Mouse (Mus musculus): Measurements from ENCODE around the gene Rab5if.
A peak's percentile ranks its signal among the peaks of the same experiment; 100 is the strongest.
"Not testable (repeated sequence)": the region's sequence is repeated elsewhere in the genome, so short reads cannot be mapped to it uniquely, and the experiment has no call there.

The Rab5if gene

DNA sequence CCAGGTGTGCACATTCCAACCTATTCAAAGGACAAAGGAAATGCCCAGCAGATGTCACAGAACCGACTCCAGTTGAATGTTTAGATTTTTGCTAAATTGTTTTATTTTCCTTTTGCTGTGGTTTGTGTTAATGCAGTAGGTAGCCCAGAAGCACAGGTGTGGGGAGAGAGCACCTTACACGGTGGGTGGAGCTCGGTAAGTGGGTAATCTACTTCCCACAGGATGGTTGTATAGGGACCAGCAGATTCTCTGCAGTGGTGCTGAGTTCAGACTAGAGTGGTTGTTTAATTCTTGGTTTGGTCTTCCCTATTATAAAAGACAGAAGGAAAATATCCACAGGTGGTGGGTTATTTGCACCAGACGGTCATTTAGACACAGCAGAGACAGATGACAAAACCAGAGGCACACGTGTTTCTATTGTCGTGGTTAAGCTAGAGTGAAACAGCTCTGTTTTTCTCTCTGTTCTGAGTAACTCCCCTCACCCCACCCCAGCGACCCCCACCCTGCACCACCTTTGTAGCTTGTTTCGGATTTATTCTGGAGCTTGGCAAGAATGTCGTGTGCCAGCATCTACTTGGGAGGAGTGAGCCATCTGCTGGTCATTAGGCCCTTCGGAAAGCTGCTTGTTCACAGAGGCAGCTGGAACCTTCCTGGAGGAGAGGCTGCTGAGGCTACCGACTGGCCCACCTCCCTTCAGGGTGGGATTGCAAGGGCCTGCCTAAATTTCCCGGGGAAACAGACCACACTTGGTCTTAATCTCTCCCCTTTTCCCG, 8.7 kb upstream of the Rab5if start:
- DNase-seq (ENCODE audit: extremely low spot score, low spot score) = not testable (repeated sequence)

- DNase-seq (ENCODE audit: extremely low spot score, low spot score) = no peak
These were observed 6.6 kb upstream of the Rab5if start for GRCm38 (mm10) chr2:156856311-156856710.

DNA sequence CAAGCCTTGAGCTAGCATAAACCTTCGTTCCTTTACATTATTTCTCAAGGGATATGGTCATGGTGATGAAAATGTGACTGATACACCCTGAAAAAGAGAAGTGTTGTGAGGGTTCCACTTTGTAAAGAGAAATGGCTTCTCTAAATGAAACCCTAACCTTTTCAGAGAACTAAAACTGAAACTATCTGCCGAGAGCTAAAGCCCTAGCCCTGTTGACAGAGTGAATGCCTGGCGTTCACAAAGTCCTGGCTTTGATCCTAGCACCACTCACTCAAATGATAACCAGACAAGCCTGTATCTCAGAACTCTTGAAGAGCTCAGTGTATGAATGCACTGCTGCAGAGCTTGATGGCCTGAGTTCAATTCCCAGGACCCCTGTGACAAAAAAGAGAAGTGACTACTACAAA, 5.5 kb upstream of the Rab5if start:
- no peak for DNase-seq (ENCODE audit: extremely low spot score, low spot score)

- no peak for DNase-seq (ENCODE audit: extremely low spot score, low spot score)
These were observed 5.1 kb upstream of the Rab5if start, which contains the start of gene 4930518I15Rik for GRCm38 (mm10) chr2:156857835-156858234. Gene 4930518I15Rik, minus strand, starts transcription at chr2:156857946.

DNA sequence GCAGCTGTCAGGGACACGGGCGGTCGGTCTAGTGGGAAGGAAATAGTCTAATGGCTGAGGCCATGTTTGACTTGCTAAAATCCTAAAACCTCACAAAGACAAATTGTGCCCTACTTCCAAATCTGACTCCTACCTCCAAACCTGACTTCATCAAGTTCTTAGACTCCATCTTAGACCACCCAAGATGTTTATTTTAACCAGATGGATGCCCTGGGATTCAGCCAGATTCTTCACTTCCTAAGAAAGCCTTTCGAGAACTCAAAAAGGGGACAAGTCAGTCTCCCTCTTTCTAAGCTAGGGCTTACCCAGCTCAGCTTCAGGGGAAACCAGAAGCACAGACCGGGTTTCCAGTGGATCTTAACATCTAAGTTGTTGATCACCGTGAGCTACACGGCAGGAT, 4.3 kb upstream of the Rab5if start:
- no peak for DNase-seq (ENCODE audit: extremely low spot score, low spot score)

DNA sequence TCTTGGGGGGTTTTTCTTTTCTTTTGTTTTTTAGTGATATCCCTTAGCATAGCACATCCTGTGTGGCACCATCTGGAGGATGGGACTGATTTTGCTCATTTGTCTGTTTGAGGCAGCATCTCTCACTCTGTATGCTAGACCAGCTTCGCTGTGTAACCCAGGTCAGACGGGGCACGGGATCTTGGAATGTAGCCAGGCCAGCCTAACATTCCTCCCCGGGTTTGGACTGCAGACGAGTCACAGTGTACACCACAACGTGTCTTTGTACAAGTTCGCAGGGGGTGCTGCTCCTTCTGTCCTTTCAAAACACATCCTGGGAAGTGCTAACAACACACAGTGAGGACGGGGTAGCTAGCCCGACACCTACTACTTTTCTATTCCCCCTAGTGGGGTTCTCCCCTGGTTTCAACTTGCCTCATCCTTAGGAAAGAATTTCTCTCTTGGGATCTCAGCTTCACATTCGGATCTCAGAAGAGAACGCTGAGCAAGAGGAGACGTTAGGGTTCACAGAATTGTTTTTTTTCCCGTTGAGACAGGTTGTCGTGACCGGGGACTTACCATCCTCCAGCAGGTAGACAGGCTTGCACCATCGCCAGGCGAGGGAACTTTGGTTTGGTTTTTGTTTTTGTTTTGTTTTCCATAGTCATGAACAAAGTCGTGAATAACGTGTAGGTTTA, 749 bp upstream of the Rab5if start:
- DNase-seq (ENCODE audit: extremely low spot score, low spot score) = peak; percentile 56

GRCm38 (mm10) chr2:156863487-156864160, 696 bp downstream of the Rab5if start:
- DNase-seq (ENCODE audit: extremely low spot score, low spot score) = peak; percentile 14

DNA sequence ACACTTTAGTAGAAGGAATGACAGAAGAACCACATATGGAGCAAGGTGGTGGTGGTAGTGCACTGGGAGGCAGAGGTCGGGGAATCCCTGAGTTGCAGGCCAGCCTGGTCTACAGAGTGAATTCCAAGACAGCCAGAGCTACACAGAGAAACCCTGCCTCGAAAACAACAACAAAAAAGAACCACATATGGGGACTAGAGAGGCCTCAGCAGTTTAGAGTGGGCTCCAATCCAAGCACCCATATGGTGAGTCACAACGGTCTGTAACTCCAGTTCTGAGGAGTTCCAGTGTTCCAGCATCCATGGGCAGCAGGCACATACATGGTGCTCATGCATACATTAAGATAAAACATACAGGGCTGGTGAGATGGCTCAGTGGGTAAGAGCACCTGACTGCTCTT, 1.6 kb downstream of the Rab5if start:
- DNase-seq (ENCODE audit: extremely low spot score, low spot score) = no peak

GRCm38 (mm10) chr2:156868994-156869393, 6.1 kb downstream of the Rab5if start:
- DNase-seq (ENCODE audit: extremely low spot score, low spot score) = no peak

DNA sequence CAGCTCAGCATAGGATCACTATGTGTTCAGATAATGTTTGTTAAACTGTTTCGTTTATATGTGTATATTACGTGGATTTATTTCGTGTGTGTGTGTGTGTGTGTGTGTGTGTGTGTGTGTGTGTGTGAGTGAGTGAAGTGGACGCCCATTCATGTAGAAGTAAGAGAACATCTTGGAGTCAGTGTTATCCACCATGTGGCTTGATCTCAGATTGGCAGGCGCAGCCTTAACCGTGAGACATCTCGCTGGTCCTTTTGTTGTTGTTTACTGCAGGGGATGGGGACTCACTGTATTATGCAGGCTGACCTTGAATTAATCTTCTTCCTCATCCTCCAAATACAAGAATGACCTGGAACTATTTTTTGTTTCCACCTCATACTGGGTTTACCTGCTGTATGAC, 6.6 kb downstream of the Rab5if start:
- DNase-seq (ENCODE audit: extremely low spot score, low spot score) = no peak

DNA sequence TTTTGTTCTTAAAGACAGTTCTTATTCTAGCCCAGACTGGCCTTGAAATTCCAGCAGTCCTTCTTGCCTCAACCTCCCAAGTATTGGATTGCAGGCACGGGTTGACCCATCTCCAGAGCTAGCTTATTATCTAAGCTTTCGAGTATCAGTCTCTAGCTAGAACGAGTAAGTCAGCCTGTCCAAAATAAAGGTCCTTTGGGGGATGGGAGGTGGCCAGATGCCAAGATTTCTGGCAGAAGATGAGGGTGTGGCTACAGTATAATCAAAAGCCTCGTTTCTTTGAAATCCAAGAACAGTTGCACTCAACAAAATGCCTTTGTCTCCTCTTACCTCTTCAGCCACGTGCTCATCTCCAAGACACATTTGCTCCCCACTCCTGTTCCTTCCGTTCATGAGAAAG, 7.6 kb downstream of the Rab5if start:
- no peak for DNase-seq (ENCODE audit: extremely low spot score, low spot score)

DNA sequence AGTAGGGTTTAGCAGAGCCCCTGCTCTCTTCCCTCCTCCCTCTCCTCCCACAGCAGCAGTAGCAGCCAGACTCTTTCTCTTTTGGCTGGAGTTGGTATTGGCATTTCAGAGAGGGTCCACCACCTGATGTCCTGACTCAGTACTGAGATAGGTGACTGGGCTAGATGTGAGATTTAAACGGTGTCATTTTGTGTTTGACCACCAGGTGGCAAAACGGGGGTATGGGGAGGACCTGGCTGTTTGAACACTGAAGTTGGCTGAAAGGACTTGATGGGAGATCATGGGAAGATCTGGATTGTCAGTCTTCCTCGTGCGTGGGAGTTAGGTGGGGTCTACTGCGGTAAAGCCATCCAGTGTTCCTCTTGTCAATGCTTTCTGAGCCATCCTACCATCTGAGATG, 10.7 kb downstream of the Rab5if start:
- DNase-seq (ENCODE audit: extremely low spot score, low spot score) = peak; percentile 64

GRCm38 (mm10) chr2:156874047-156874759, 11.3 kb downstream of the Rab5if start:
- no peak for DNase-seq (ENCODE audit: extremely low spot score, low spot score)

DNA sequence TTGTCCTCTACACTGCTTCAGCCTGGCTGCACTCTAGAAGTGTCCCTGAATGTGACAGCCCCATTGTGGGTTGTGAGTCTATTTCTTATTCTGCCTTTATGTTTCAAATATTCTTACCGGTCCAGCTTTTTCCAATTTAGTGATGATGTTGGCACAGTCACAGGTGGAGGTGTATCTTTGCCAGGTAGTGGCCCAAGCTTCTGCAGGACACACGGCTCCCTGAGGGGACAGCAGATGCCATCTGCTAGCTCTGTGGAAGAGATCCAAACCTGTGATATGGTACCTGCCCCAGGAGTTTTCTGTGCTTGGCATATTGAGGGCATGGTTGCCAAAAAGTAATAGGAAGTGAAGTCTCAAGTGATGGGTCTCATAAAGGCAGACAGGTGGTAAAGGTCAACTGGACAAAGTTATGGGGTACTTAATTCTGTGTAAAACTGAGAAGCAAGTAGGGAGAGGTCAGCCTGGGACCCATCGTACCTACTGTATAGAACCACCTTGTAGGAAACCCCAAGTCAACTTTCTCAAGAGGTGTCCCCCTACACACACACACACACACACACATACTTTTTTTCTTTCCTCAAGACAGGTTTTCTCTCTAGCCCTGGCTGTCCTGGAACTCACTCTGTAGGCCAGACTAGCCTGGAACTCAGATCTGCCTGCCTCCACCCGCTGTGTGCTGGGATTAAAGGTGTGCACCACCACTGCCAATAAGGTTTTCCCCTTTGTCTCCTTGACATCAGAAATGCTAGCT, 12.0 kb downstream of the Rab5if start:
- no peak for DNase-seq (ENCODE audit: extremely low spot score, low spot score)

- DNase-seq (ENCODE audit: extremely low spot score, low spot score) = no peak
These were observed 14.8 kb downstream of the Rab5if start for GRCm38 (mm10) chr2:156877726-156878125.

DNA sequence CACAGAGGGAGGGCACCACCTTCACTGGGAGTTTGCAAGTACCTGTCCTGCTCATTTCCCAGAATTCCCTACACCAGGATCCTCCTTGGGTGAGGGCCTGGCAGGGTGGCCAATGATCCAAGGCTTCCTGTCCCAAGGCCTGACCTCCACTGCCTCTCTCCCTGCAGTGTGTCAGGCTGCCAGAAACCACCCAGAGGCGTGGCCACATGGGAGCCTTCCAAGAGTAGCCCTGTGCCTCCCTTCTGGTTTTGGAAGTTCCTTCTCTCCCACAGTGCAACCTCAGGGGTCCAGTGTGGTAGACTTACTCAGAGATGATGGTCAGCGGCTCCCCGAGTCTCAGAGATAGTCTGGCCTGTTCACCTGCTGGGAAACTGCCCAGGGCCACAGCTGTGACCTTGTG, 16.6 kb downstream of the Rab5if start:
- no peak for DNase-seq (ENCODE audit: extremely low spot score, low spot score)

GRCm38 (mm10) chr2:156882431-156883001, 19.6 kb downstream of the Rab5if start:
- no peak for DNase-seq (ENCODE audit: extremely low spot score, low spot score)

- no peak for DNase-seq (ENCODE audit: extremely low spot score, low spot score)
These were observed 21.7 kb downstream of the Rab5if start for GRCm38 (mm10) chr2:156884396-156885211.

GRCm38 (mm10) chr2:156885666-156886065, 22.7 kb downstream of the Rab5if start:
- not testable (repeated sequence) for DNase-seq (ENCODE audit: extremely low spot score, low spot score)
